Mouse (Mus musculus) midbrain, embryonic 14.5 days (tissue): Measurements from ENCODE around the gene Gm15737. TPM values are rescaled to one million over a fixed set of nuclear protein-coding genes. Genes with fewer than 3 reads are reported as not detected.

Source experiments
- ATAC-seq: fragments of 200-750 bp; cut with Nextera tagmentation; 2 replicates; pipeline ENCODE4 v1.8.0; 2017; ENCODE audit warnings: moderate number of reproducible peaks, moderate library complexity; ENCODE audit not compliant: low FRiP score, low TSS enrichment
- DNase-seq: peaks from one replicate; pipeline ENCODE4 v3.0.0-alpha.2; 2015
- H3K27ac ChIP-seq: fragments of 300-500 bp; sonication (generic); replicated peaks from 2 replicates; pipeline ENCODE4 v1.5.1; 2014; ENCODE audit warnings: mild to moderate bottlenecking, low read depth, low read length, moderate library complexity
- H3K27me3 ChIP-seq: fragments of 300-500 bp; sonication (generic); 2 replicates; pipeline ENCODE4 v1.6.1; 2014; ENCODE audit warnings: low read length, control low read depth, mixed read lengths; ENCODE audit not compliant: control insufficient read depth, insufficient read depth
- H3K36me3 ChIP-seq: fragments of 300-500 bp; sonication (generic); 2 replicates; pipeline ENCODE4 v1.6.1; 2014; ENCODE audit warnings: low read length, control low read depth; ENCODE audit not compliant: control insufficient read depth, insufficient read depth
- H3K4me1 ChIP-seq: fragments of 300-500 bp; sonication (generic); 2 replicates; pipeline ENCODE4 v1.6.1; 2014; ENCODE audit warnings: mild to moderate bottlenecking, antibody characterized with exemption, low read length, control low read depth; ENCODE audit not compliant: control insufficient read depth, insufficient read depth
- H3K4me2 ChIP-seq: fragments of 300-500 bp; sonication (generic); 2 replicates; pipeline ENCODE4 v1.6.1; 2014; ENCODE audit warnings: mild to moderate bottlenecking, low read length, moderate library complexity
- H3K4me3 ChIP-seq: fragments of 300-500 bp; sonication (generic); replicated peaks from 2 replicates; pipeline ENCODE4 v1.5.1; 2014; ENCODE audit warnings: low read depth, low read length
- H3K9ac ChIP-seq: fragments of 300-500 bp; sonication (generic); replicated peaks from 2 replicates; pipeline ENCODE4 v1.6.1; 2014; ENCODE audit warnings: mild to moderate bottlenecking, low read length, moderate library complexity
- H3K9me3 ChIP-seq: fragments of 300-500 bp; sonication (generic); 2 replicates; pipeline ENCODE4 v1.6.1; 2016; ENCODE audit warnings: low read length, control low read depth, mixed read lengths; ENCODE audit not compliant: control insufficient read depth
- WGBS: fragments of 180-500 bp; shearing (Covaris S2); extraction: QIAGEN DNeasy Blood & Tissue Kit; methylation state at CpG from one replicate; pipeline ENCODE4 v1.1.7; 2014; 5-methylcytosine and 5-hydroxymethylcytosine counted together
- polyA plus RNA-seq: library from polyadenylated mRNA; unstranded; fragments of >200 nt; fragmentation: Nextera tagmentation; extraction: Ambion mirVana; gene quantifications from 2 replicates; pipeline ENCODE4 v1.2.1, GENCODE M21; 2014

Gene Gm15737
- polyA plus RNA-seq, 1 experiment from 2014 or later, result not detected

GRCm38 (mm10) chr6:92878771-92879170, 9.6 kb downstream of the Gm15737 start:
- WGBS, result 95% methylated on average over 5 of the region's 5 CpGs
- no peak overlapping the region for H3K4me3 ChIP-seq

GRCm38 (mm10) chr6:92879700-92880265, 10.6 kb downstream of the Gm15737 start:
- DNase-seq (no peak), ATAC-seq (no peak)
- H3K9me3 ChIP-seq, result no peaks in the 10 kb centered on the region
- no peak overlapping the region for H3K4me3 ChIP-seq
- H3K36me3 ChIP-seq, result no peaks in the 10 kb centered on the region
- no peak overlapping the region for H3K4me2 ChIP-seq
- peaks cover 6% of the 10 kb centered on the region for H3K4me1 ChIP-seq
- no peaks in the 10 kb centered on the region for H3K27me3 ChIP-seq
- no peak overlapping the region for H3K27ac ChIP-seq
- 59% methylated on average over 14 of the region's 14 CpGs for WGBS
- H3K9ac ChIP-seq, result no peak overlapping the region

More at GRCm38 (mm10) chr6:92878771-92879170, 9.6 kb downstream of the Gm15737 start:
- no peak overlapping the region for H3K4me2 ChIP-seq
- no peaks in the 10 kb centered on the region for H3K27me3 ChIP-seq
- H3K27ac ChIP-seq, result no peak overlapping the region
- H3K36me3 ChIP-seq, result no peaks in the 10 kb centered on the region
- H3K4me1 ChIP-seq, result peaks cover 6% of the 10 kb centered on the region
- H3K9ac ChIP-seq, result no peak overlapping the region
- DNase-seq (no peak), ATAC-seq (no peak)
- no peaks in the 10 kb centered on the region for H3K9me3 ChIP-seq

DNA sequence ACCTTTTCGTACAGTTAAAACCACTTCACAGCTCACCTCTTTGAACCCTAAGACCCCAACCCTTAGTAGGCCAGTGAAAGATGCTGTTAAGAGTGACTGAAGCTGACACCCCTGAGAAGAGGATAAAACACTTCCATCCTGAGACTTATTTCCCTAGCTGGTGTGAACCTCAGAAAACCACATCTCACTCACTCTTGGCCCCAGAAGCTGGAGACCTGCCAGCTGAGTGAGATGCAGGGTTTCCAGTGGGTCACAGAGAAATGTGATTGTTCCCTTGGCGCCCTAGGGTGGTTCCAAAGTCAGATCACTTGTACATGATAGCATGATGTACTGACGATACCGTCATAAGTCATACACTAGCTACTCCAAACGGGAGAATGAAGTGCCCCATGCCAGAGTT, 13.3 kb downstream of the Gm15737 start:
- ATAC-seq, result no peak
- H3K4me3 ChIP-seq, result no peak overlapping the region
- H3K27ac ChIP-seq, result no peak overlapping the region
- H3K4me2 ChIP-seq, result no peak overlapping the region
- no peaks in the 10 kb centered on the region for H3K36me3 ChIP-seq
- H3K9me3 ChIP-seq, result no peaks in the 10 kb centered on the region
- no peak overlapping the region for H3K9ac ChIP-seq
- no peak for DNase-seq
- WGBS, result 62% methylated on average over 5 of the region's 5 CpGs
- H3K4me1 ChIP-seq, result peaks cover 6% of the 10 kb centered on the region
- H3K27me3 ChIP-seq, result no peaks in the 10 kb centered on the region

- ATAC-seq, result no peak
- H3K27me3 ChIP-seq, result no peaks in the 10 kb centered on the region
- H3K4me1 ChIP-seq, result peaks cover 6% of the 10 kb centered on the region
- DNase-seq, result peak; percentile 41
- H3K36me3 ChIP-seq, result no peaks in the 10 kb centered on the region
- no peak overlapping the region for H3K27ac ChIP-seq
- H3K4me2 ChIP-seq, result no peak overlapping the region
- 8% methylated on average over 9 of the region's 9 CpGs for WGBS
- H3K4me3 ChIP-seq, result no peak overlapping the region
- H3K9me3 ChIP-seq, result no peaks in the 10 kb centered on the region
- no peak overlapping the region for H3K9ac ChIP-seq
These were observed 14.2 kb downstream of the Gm15737 start for GRCm38 (mm10) chr6:92883131-92883900.

- 92% methylated on average over 1 of the region's 1 CpGs for WGBS
- Histone ChIP-seq H3K4me2 (no peak overlapping the region), H3K4me3 (no peak overlapping the region), H3K27ac (no peak overlapping the region), H3K4me1 (no peaks in the 10 kb centered on the region), H3K9ac (no peak overlapping the region), H3K9me3 (no peaks in the 10 kb centered on the region), H3K36me3 (no peaks in the 10 kb centered on the region), H3K27me3 (no peaks in the 10 kb centered on the region)
- no peak for ATAC-seq
- DNase-seq, result no peak
These were observed 22.4 kb downstream of the Gm15737 start for GRCm38 (mm10) chr6:92891535-92891934.

GRCm38 (mm10) chr6:92904037-92904436, 34.9 kb downstream of the Gm15737 start:
- no peaks in the 10 kb centered on the region for H3K36me3 ChIP-seq
- no peak for DNase-seq
- no peak overlapping the region for H3K4me3 ChIP-seq
- no peak overlapping the region for H3K4me2 ChIP-seq
- no peak overlapping the region for H3K9ac ChIP-seq
- no peaks in the 10 kb centered on the region for H3K4me1 ChIP-seq
- no peaks in the 10 kb centered on the region for H3K9me3 ChIP-seq
- 77% methylated on average over 1 of the region's 1 CpGs for WGBS
- ATAC-seq, result no peak
- H3K27ac ChIP-seq, result no peak overlapping the region
- H3K27me3 ChIP-seq, result no peaks in the 10 kb centered on the region

DNA sequence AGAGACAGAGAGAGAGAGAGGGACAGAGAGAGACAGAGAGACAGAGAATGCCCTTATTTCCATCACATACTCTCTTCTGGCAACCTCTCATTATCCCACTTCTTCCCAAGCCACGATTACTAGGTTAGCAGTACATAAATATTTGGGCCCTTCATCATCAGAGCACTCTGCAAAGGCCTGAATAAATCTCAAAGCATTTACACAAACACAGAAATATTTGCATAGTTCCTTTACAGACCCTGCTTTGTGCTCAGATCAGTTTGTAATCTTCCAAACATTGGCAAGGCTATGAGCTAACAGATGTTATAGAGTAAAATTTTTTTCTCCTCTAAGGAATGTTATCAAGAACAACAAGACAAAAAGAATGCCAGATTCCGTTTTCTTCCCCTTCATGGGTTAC, 35.3 kb downstream of the Gm15737 start:
- no peak overlapping the region for H3K4me3 ChIP-seq
- ATAC-seq (no peak), DNase-seq (no peak)
- no peak overlapping the region for H3K9ac ChIP-seq
- no peaks in the 10 kb centered on the region for H3K36me3 ChIP-seq
- H3K4me2 ChIP-seq, result no peak overlapping the region
- H3K9me3 ChIP-seq, result no peaks in the 10 kb centered on the region
- H3K27ac ChIP-seq, result no peak overlapping the region
- H3K27me3 ChIP-seq, result no peaks in the 10 kb centered on the region
- H3K4me1 ChIP-seq, result no peaks in the 10 kb centered on the region
- 71% methylated on average over 2 of the region's 2 CpGs for WGBS

GRCm38 (mm10) chr6:92905922-92906321, 36.8 kb downstream of the Gm15737 start:
- Histone ChIP-seq H3K4me1 (no peaks in the 10 kb centered on the region), H3K36me3 (no peaks in the 10 kb centered on the region), H3K9me3 (no peaks in the 10 kb centered on the region), H3K9ac (no peak overlapping the region), H3K4me2 (no peak overlapping the region), H3K4me3 (no peak overlapping the region), H3K27me3 (no peaks in the 10 kb centered on the region), H3K27ac (no peak overlapping the region)
- WGBS, result 28% methylated on average over 5 of the region's 5 CpGs
- DNase-seq, result no peak
- ATAC-seq, result no peak

DNA sequence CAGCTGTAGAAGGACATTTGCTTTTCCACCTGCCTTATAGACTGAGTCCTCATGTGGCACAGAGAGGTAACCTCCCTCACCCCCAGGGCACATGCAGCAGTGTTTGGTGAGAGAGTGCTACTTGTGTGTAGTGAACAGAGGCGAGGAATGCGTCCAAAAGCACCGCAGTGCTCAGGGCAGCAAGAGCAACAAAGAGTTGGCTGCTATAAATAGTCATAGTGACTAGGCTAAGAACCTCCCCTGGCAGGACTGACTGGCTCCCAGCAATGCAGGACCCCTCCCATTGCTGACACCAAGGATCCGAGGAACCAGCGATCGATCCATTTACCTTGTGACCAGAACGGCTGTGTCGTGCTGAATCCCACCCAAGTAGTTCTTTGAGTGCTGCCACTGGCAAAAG, 40.2 kb downstream of the Gm15737 start:
- ATAC-seq (no peak), DNase-seq (no peak)
- Histone ChIP-seq H3K9me3 (no peaks in the 10 kb centered on the region), H3K27me3 (no peaks in the 10 kb centered on the region), H3K36me3 (no peaks in the 10 kb centered on the region), H3K4me1 (no peaks in the 10 kb centered on the region), H3K4me2 (no peak overlapping the region), H3K9ac (no peak overlapping the region), H3K27ac (no peak overlapping the region), H3K4me3 (no peak overlapping the region)
- WGBS, result 69% methylated on average over 8 of the region's 8 CpGs
